Mouse (Mus musculus) liver, adult 2 months (tissue): ENCODE measurements around the gene Ydjc. TPM values are rescaled to one million over a fixed set of nuclear protein-coding genes. Genes with fewer than 3 reads are reported as not detected.
A peak's percentile ranks its signal among the peaks of the same experiment; 100 is the strongest.

Experiments
- DNase-seq: peaks from one replicate; pipeline ENCODE4 v3.0.0-alpha.2; 2011; ENCODE audit warnings: low read depth, low spot score; ENCODE audit errors: extremely low read depth
- H3K27ac ChIP-seq: fragments of 200-500 bp; replicated peaks from 2 replicates; pipeline ENCODE4 v1.5.1; 2012; ENCODE audit warnings: low read depth, mild to moderate bottlenecking, control low read depth, inconsistent platforms, low read length; ENCODE audit not compliant: insufficient read depth
- H3K27me3 ChIP-seq: fragments of 200-500 bp; 2 replicates; pipeline ENCODE4 v1.6.1; 2012; ENCODE audit warnings: mild to moderate bottlenecking, moderate library complexity, low read length, inconsistent platforms; ENCODE audit not compliant: control insufficient read depth, insufficient read depth
- H3K36me3 ChIP-seq: fragments of 200-500 bp; 2 replicates; pipeline ENCODE4 v1.6.1; 2012; ENCODE audit warnings: low read length, inconsistent platforms; ENCODE audit not compliant: control insufficient read depth, insufficient read depth
- H3K4me1 ChIP-seq: fragments of 200-500 bp; 2 replicates; pipeline ENCODE4 v1.6.1; 2011; ENCODE audit warnings: low read length; ENCODE audit not compliant: control insufficient read depth, insufficient read depth
- H3K4me3 ChIP-seq: fragments of 200-500 bp; 2 replicates; pipeline ENCODE4 v1.5.1; 2011; ENCODE audit warnings: low read depth, mild to moderate bottlenecking, control low read depth, low read length, moderate library complexity; ENCODE audit not compliant: insufficient read depth
- H3K79me2 ChIP-seq: fragments of 200-500 bp; 2 replicates; pipeline ENCODE4 v1.6.1; 2012; ENCODE audit warnings: inconsistent platforms, mild to moderate bottlenecking, low read length, moderate library complexity; ENCODE audit not compliant: control insufficient read depth, insufficient read depth
- H3K9ac ChIP-seq: fragments of 200-500 bp; 2 replicates; pipeline ENCODE4 v1.6.1; 2012; ENCODE audit warnings: low read depth, mild to moderate bottlenecking, control low read depth, inconsistent platforms, low read length
- CTCF ChIP-seq: fragments of 200-500 bp; IDR thresholded peaks from 2 replicates; pipeline ENCODE4 v1.5.1; 2011; ENCODE audit warnings: low read depth, low read length, control low read depth
- POLR2A ChIP-seq: fragments of 200-500 bp; IDR thresholded peaks from 2 replicates; pipeline ENCODE4 v1.6.1; 2011; ENCODE audit warnings: low read length, control low read depth; ENCODE audit not compliant: insufficient read depth; ENCODE audit errors: extremely low read depth
- WGBS: fragments of 180-500 bp; shearing (Covaris S2); methylation state at CpG from one replicate; pipeline ENCODE4 v1.1.7; 2018; 5-methylcytosine and 5-hydroxymethylcytosine counted together
- polyA plus RNA-seq: library from polyadenylated mRNA; depleted of rRNA; stranded (reverse); fragments of >200 nt; gene quantifications from 2 replicates; pipeline ENCODE4 v1.2.3, GENCODE M21; 2012
- total RNA-seq: library from RNA; depleted of rRNA; stranded (reverse); fragments of >200 nt; gene quantifications from 2 replicates; pipeline ENCODE4 v1.2.3, GENCODE M21; 2014

The Ydjc gene
- total and polyA plus RNA-seq, 2 experiments = 0.28 to 0.48 TPM

GRCm38 (mm10) chr16:17131191-17132088 is 13.0 kb upstream of the Ydjc start:
- no peak for DNase-seq
- H3K4me3 ChIP-seq = peak overlapping the region; percentile 86
- TF ChIP-seq POLR2A (no peak), CTCF (peak; percentile 61)
- H3K27me3 ChIP-seq = no peaks in the 10 kb centered on the region
- 7% methylated on average over 43 of the region's 43 CpGs for WGBS
- H3K36me3 ChIP-seq = no peaks in the 10 kb centered on the region
- peak overlapping the region; percentile 78 for H3K9ac ChIP-seq
- H3K79me2 ChIP-seq = no peaks in the 10 kb centered on the region
- H3K4me1 ChIP-seq = peaks cover 11% of the 10 kb centered on the region
- H3K27ac ChIP-seq = no peak overlapping the region; the same call in 1 of the 2 replicates

- peak; percentile 86 for DNase-seq
- H3K36me3 ChIP-seq = no peaks in the 10 kb centered on the region
- H3K4me1 ChIP-seq = peaks cover 11% of the 10 kb centered on the region
- H3K27me3 ChIP-seq = no peaks in the 10 kb centered on the region
- H3K9ac ChIP-seq = peak within 1 kb of the TSS; percentile 78
- H3K27ac ChIP-seq = no peak within 1 kb of the TSS; the same call in 1 of the 2 replicates
- no peaks in the 10 kb centered on the region for H3K79me2 ChIP-seq
- TF ChIP-seq CTCF (no peak), POLR2A (peak; percentile 33; the same call in 1 of the 2 replicates)
- peak within 1 kb of the TSS; percentile 86 for H3K4me3 ChIP-seq
- under 1% methylated on average over 47 of the region's 47 CpGs for WGBS
Measured at GRCm38 (mm10) chr16:17132089-17132905, 12.1 kb upstream of the Ydjc start, which contains the start of gene Sdf2l1. Gene Sdf2l1, minus strand, starts transcription at chr16:17132383.

- H3K27me3 ChIP-seq = no peaks in the 10 kb centered on the region
- DNase-seq = no peak
- WGBS = 74% methylated on average over 7 of the region's 7 CpGs
- no peak overlapping the region for H3K27ac ChIP-seq
- TF ChIP-seq POLR2A (no peak), CTCF (no peak)
- H3K9ac ChIP-seq = no peak overlapping the region
- H3K4me1 ChIP-seq = peaks cover 11% of the 10 kb centered on the region
- H3K4me3 ChIP-seq = no peak overlapping the region
- no peaks in the 10 kb centered on the region for H3K36me3 ChIP-seq
- no peaks in the 10 kb centered on the region for H3K79me2 ChIP-seq
Measured at GRCm38 (mm10) chr16:17132906-17133200, 11.6 kb upstream of the Ydjc start.

- Histone ChIP-seq H3K27ac (no peak overlapping the region), H3K36me3 (no peaks in the 10 kb centered on the region), H3K4me1 (no peaks in the 10 kb centered on the region; the same call in 1 of the 2 replicates), H3K27me3 (no peaks in the 10 kb centered on the region), H3K79me2 (no peaks in the 10 kb centered on the region), H3K9ac (no peak overlapping the region), H3K4me3 (no peak overlapping the region)
- WGBS = 86% methylated on average over 15 of the region's 15 CpGs
- TF ChIP-seq CTCF (no peak), POLR2A (no peak)
- DNase-seq = no peak
Measured at GRCm38 (mm10) chr16:17137355-17137754, 7.1 kb upstream of the Ydjc start.

GRCm38 (mm10) chr16:17146772-17147235 is 2.4 kb downstream of the Ydjc start, which contains the start of gene Ccdc116:
Gene Ccdc116, minus strand, starts transcription at chr16:17147229.
- Histone ChIP-seq H3K9ac (0 out of 2 replicates have a peak within 1 kb of the TSS, but pooled peaks have one; percentile 32), H3K27me3 (no peaks in the 10 kb centered on the region), H3K4me1 (peaks cover 7% of the 10 kb centered on the region; the same call in 1 of the 2 replicates), H3K36me3 (no peaks in the 10 kb centered on the region), H3K79me2 (no peaks in the 10 kb centered on the region; the same call in 1 of the 2 replicates), H3K4me3 (peak within 1 kb of the TSS; percentile 64), H3K27ac (no peak within 1 kb of the TSS)
- WGBS = under 1% methylated on average over 34 of the region's 34 CpGs
- DNase-seq = peak; percentile 59
- TF ChIP-seq POLR2A (no peak), CTCF (peak; percentile 48)
